Mouse (Mus musculus) olfactory bulb, adult 2 months (tissue): ENCODE measurements around the gene Dmpk. TPM values are rescaled to one million over a fixed set of nuclear protein-coding genes. Genes with fewer than 3 reads are reported as not detected.

Experiments used
- H3K27ac ChIP-seq: fragments of 200-500 bp; 2 replicates; pipeline ENCODE4 v1.5.1; 2012; ENCODE audit warnings: low read depth, low read length; ENCODE audit not compliant: insufficient read depth
- H3K4me1 ChIP-seq: fragments of 200-500 bp; 2 replicates; pipeline ENCODE4 v1.6.1; 2012; ENCODE audit warnings: low read length; ENCODE audit not compliant: control insufficient read depth, insufficient read depth
- H3K4me3 ChIP-seq: fragments of 200-500 bp; 2 replicates; pipeline ENCODE4 v1.5.1; 2012; ENCODE audit warnings: mild to moderate bottlenecking, low read depth, low read length, moderate library complexity; ENCODE audit not compliant: insufficient read depth
- CTCF ChIP-seq: fragments of 200-500 bp; IDR thresholded peaks from 2 replicates; pipeline ENCODE4 v1.5.1; 2012; ENCODE audit warnings: low read depth, mild to moderate bottlenecking, low read length, moderate library complexity; ENCODE audit not compliant: insufficient read depth
- POLR2A ChIP-seq: fragments of 200-500 bp; IDR thresholded peaks from 2 replicates; pipeline ENCODE4 v1.6.1; 2012; ENCODE audit warnings: mild to moderate bottlenecking, low read depth, low read length, moderate library complexity; ENCODE audit not compliant: insufficient read depth
- WGBS: fragments of 180-500 bp; shearing (Covaris S2); methylation state at CpG from one replicate; pipeline ENCODE4 v1.1.7; 2018; 5-methylcytosine and 5-hydroxymethylcytosine counted together
- polyA plus RNA-seq: library from polyadenylated mRNA; stranded (reverse); fragments of >200 nt; gene quantifications from 2 replicates; pipeline ENCODE4 v1.2.4, GENCODE M21; 2012; ENCODE audit warnings: low replicate concordance; ENCODE audit not compliant: missing spikeins, insufficient read depth, insufficient read length

Dmpk gene
- polyA plus RNA-seq, 1 experiment: not detected

DNA sequence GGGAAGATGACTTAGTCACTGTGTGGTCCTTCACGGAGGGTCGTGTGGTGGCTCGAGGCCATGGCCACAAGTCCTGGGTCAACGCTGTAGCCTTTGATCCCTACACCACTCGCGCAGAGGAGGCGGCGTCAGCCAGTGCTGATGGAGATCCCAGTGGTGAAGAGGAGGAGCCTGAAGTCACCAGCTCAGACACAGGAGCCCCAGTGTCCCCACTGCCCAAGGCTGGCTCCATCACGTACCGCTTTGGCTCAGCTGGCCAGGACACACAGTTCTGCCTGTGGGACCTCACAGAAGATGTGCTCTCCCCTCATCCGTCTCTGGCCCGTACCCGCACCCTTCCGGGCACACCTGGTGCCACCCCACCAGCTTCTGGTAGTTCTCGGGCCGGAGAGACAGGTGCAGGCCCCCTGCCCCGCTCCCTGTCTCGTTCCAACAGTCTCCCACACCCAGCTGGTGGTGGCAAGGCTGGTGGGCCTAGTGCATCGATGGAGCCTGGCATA lies 3.1 kb upstream of the Dmpk start:
- 85% methylated on average over 19 of the region's 19 CpGs for WGBS
- H3K4me3 ChIP-seq: no peak overlapping the region
- TF ChIP-seq POLR2A (no peak), CTCF (no peak)
- H3K4me1 ChIP-seq: peaks cover 35% of the 10 kb centered on the region
- no peak overlapping the region for H3K27ac ChIP-seq

DNA sequence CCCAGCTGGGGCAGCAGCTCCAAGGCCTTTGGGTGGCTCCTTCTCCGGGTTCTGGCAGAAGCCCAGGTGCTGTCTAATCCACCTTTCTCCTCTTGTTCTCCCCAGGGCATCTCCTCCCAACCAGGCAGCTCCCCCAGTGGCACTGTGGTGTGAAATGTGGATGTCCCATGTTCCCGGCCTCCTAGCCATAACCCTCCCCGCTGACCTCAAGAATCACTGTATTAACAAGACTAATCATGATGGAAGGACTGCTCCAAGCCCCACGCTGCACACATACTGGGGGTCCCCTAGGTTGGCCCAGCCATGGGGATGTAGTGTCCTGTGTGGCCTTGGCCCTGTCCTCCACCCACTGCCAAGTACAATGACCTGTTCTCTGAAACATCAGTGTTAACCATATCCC lies 1.5 kb upstream of the Dmpk start:
- TF ChIP-seq CTCF (no peak), POLR2A (no peak)
- Histone ChIP-seq H3K4me1 (peaks cover 38% of the 10 kb centered on the region), H3K27ac (no peak overlapping the region), H3K4me3 (no peak overlapping the region)
- WGBS: 85% methylated on average over 4 of the region's 4 CpGs

DNA sequence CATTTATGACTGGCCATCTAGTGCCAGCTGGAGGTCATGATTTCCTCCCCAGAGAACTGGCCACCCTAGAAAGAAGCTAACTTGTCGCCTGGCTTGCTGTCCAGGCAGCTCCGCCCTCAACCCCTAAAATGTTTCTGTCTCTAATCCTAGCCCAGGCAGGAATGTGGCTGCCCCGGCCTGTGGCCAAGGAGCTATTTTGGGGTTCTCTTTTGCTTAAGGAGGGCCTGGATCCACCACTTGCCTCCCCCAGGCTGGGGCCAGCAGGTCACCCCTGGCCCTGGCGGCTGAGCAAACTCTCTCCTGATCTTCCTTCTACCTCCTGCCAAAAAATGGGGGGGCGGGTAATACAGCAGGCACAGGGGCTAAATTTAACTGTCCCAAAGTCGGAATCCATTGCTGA lies 553 bp upstream of the Dmpk start:
- TF ChIP-seq POLR2A (no peak), CTCF (no peak)
- peaks cover 29% of the 10 kb centered on the region for H3K4me1 ChIP-seq
- WGBS: 50% methylated on average over 6 of the region's 6 CpGs
- H3K4me3 ChIP-seq: no peak overlapping the region
- no peak overlapping the region; the same call in 1 of the 2 replicates for H3K27ac ChIP-seq

DNA sequence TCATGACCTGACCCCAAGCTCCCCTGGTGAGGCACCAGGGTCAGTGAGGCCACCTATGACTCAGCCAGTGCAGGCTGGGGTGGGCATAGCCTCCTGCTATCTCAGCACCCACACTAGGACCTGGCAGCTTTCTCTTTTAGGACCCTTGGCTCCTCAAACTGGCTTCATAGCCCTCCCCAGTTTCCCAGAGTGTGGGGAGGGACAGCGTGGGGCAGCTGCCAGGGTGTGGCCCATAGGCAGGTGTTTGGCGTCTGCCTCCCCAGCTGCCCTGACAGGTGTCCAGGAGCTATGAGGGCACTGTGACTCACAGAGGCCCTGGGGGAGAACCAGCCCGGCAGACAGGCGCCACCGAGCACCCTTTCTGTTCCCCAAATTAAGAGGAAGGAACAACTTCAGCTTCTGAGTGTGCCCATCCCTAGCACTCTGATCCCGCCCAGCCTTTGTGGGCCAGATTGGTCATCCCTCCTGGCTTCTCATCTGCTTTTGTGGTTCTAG lies 675 bp downstream of the Dmpk start:
- 0 out of 2 replicates have a peak overlapping the region, but pooled peaks have one; percentile 19 for H3K4me3 ChIP-seq
- no peak for TF ChIP-seq CTCF
- TF ChIP-seq POLR2A: no peak
- 63% methylated on average over 6 of the region's 6 CpGs for WGBS
- no peak overlapping the region for H3K27ac ChIP-seq
- peaks cover 29% of the 10 kb centered on the region for H3K4me1 ChIP-seq

DNA sequence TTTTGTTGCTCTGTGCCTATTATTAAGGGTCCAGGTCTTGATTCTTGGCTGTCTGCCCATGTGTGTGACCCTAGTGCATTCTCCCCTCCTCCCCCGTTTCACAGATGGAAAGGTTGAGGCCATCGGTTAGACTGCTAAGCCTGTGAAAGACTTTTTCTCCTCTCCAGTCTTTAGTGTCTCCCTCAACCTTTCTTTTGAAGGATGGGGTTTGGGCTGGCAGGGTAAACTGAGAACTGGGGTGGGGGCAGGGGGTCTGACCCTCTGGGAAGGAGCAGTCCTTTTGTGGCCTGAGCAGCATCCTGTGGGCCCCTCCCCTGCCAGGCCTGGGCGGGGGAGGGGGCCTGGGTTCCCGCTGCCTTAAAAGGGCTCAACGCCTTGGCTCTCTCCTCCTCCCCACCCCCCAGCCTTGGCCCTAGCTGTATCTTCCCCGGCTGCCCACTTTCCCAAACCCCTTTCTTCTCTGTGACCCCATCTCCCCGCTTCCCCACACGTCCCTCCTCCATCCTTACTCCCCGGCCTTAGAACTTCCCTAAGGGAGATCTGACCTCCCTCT lies 1.3 kb downstream of the Dmpk start:
- no peak overlapping the region for H3K4me3 ChIP-seq
- H3K4me1 ChIP-seq: peaks cover 25% of the 10 kb centered on the region
- TF ChIP-seq POLR2A: no peak
- TF ChIP-seq CTCF: no peak
- H3K27ac ChIP-seq: no peak overlapping the region
- 36% methylated on average over 9 of the region's 9 CpGs for WGBS

DNA sequence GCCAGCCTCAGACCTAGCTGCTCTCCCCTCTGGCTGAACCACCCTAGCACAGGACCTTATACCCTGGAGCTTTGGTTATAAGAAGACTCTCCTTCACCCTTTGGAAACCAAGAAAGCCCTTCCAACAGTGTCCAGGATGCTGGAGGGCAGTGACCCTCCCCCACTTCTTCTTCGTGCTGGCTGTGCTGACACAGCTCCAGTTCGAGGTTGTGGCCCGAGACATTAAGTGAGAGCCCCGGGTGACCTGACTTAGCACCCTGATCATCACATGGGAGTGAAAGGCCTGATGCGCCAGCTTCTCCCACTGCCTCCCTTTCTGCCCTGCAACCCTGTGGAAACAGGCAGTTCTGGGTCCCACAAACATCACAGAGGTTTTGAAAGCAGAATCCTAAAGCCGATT lies 1.8 kb downstream of the Dmpk start:
- Histone ChIP-seq H3K4me1 (peaks cover 25% of the 10 kb centered on the region), H3K27ac (no peak overlapping the region), H3K4me3 (no peak overlapping the region)
- TF ChIP-seq POLR2A: no peak
- TF ChIP-seq CTCF: no peak
- WGBS: 20% methylated on average over 6 of the region's 6 CpGs

DNA sequence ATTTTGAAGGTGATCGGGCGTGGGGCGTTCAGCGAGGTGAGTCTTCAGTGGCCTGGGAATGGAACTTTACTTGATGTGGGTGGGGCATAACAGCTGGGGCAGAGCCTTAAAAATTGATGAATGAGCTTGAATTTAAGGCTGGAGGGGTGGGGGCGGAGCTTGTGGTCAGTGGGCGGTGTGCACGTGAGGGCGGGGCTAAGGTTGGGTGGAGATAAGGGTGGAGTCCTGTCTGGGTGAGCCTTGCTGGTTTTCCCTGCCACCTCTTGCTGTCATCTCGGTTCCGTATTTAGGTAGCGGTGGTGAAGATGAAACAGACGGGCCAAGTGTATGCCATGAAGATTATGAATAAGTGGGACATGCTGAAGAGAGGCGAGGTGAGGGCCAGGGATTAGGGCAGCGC lies 2.4 kb downstream of the Dmpk start:
- H3K4me1 ChIP-seq: peaks cover 25% of the 10 kb centered on the region
- no peak overlapping the region for H3K27ac ChIP-seq
- no peak overlapping the region for H3K4me3 ChIP-seq
- TF ChIP-seq CTCF: no peak
- 46% methylated on average over 14 of the region's 14 CpGs for WGBS

DNA sequence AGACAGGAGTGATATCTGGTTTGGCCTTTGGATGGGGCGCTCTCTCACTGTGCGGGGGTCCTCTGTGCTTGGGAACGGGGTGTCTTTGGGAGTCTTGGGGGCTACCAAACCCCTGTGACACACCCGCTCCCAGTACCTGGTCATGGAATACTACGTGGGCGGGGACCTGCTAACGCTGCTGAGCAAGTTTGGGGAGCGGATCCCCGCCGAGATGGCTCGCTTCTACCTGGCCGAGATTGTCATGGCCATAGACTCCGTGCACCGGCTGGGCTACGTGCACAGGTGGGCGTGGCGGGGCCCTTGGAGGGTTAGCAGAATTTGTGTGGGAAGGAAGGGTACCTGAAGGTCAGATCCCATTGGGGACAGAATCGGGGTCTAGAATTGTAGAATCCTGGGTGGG lies 3.1 kb downstream of the Dmpk start:
- Histone ChIP-seq H3K27ac (no peak overlapping the region), H3K4me1 (peaks cover 25% of the 10 kb centered on the region), H3K4me3 (no peak overlapping the region)
- WGBS: 79% methylated on average over 18 of the region's 18 CpGs
- TF ChIP-seq POLR2A: no peak
- no peak for TF ChIP-seq CTCF

DNA sequence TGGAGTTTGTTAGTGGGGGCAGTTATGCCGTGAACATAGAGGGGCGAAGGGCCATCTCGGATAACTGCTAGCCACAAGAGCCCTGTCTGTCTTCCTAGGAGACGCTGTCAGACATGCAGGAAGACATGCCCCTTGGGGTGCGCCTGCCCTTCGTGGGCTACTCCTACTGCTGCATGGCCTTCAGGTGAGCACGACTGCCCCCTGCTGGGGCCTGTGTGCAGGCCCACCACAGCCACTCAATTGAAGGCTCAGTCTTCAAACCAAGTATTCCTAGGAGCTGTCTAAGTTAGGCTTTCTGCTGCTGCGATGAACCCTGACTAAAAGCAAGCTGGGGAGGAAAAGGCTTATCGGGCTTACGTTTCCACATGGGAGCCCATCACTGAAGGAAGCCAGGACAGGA lies 5.2 kb downstream of the Dmpk start:
- TF ChIP-seq CTCF (peak; percentile 71), POLR2A (no peak)
- Histone ChIP-seq H3K4me1 (peaks cover 30% of the 10 kb centered on the region), H3K27ac (no peak overlapping the region), H3K4me3 (no peak overlapping the region)
- 45% methylated on average over 10 of the region's 10 CpGs for WGBS
